Mouse (Mus musculus) neural tube, embryonic 11.5 days (tissue): ENCODE measurements around the gene Ssh1. TPM values are rescaled to one million over a fixed set of nuclear protein-coding genes. Genes with fewer than 3 reads are reported as not detected.
A peak's percentile ranks its signal among the peaks of the same experiment; 100 is the strongest.

ENCODE experiments used
- ATAC-seq: fragments of 200-750 bp; cut with Nextera tagmentation; 2 replicates; pipeline ENCODE4 v1.8.0; 2017; ENCODE audit warnings: moderate number of reproducible peaks, mild to moderate bottlenecking, moderate TSS enrichment, moderate library complexity; ENCODE audit not compliant: insufficient read depth, low FRiP score, low TSS enrichment
- DNase-seq: peaks from one replicate; pipeline ENCODE4 v3.0.0-alpha.2; 2015; ENCODE audit warnings: low spot score
- H3K27ac ChIP-seq: fragments of 300-500 bp; sonication (generic); 2 replicates; pipeline ENCODE4 v1.5.1; 2014; ENCODE audit warnings: low read depth, mild to moderate bottlenecking, low read length
- H3K27me3 ChIP-seq: fragments of 300-500 bp; sonication (generic); 2 replicates; pipeline ENCODE4 v1.6.1; 2014; ENCODE audit warnings: mild to moderate bottlenecking, low read length, mixed read lengths; ENCODE audit not compliant: control insufficient read depth, insufficient read depth
- H3K36me3 ChIP-seq: fragments of 300-500 bp; sonication (generic); 2 replicates; pipeline ENCODE4 v1.6.1; 2014; ENCODE audit warnings: mild to moderate bottlenecking, low read length, moderate library complexity, mixed read lengths; ENCODE audit not compliant: control insufficient read depth, insufficient read depth
- H3K4me1 ChIP-seq: fragments of 300-500 bp; sonication (generic); 2 replicates; pipeline ENCODE4 v1.6.1; 2014; ENCODE audit warnings: low read length, mixed read lengths; ENCODE audit not compliant: control insufficient read depth, insufficient read depth
- H3K4me2 ChIP-seq: fragments of 300-500 bp; sonication (generic); 2 replicates; pipeline ENCODE4 v1.6.1; 2014; ENCODE audit warnings: low read depth, mild to moderate bottlenecking, moderate library complexity
- H3K4me3 ChIP-seq: fragments of 300-500 bp; sonication (generic); 2 replicates; pipeline ENCODE4 v1.5.1; 2014; ENCODE audit warnings: low read depth, low read length
- H3K9ac ChIP-seq: fragments of 300-500 bp; sonication (generic); 2 replicates; pipeline ENCODE4 v1.6.1; 2014; ENCODE audit warnings: mild to moderate bottlenecking, low read length
- H3K9me3 ChIP-seq: fragments of 300-500 bp; sonication (generic); 2 replicates; pipeline ENCODE4 v1.6.1; 2016; ENCODE audit warnings: low read length; ENCODE audit not compliant: control insufficient read depth
- WGBS: fragments of 180-500 bp; shearing (Covaris S2); extraction: QIAGEN DNeasy Blood & Tissue Kit; methylation state at CpG from one replicate; pipeline ENCODE4 v1.1.7; 2014; 5-methylcytosine and 5-hydroxymethylcytosine counted together
- polyA plus RNA-seq: library from polyadenylated mRNA; unstranded; fragments of >200 nt; fragmentation: Nextera tagmentation; extraction: Ambion mirVana; gene quantifications from 2 replicates; pipeline ENCODE4 v1.2.1, GENCODE M21; 2014

Gene Ssh1
- polyA plus RNA-seq, 1 experiment from 2014 or later = 24.5 TPM

- Histone ChIP-seq H3K27me3 (no peaks in the 10 kb centered on the region), H3K9ac (no peak overlapping the region), H3K36me3 (peaks cover 5% of the 10 kb centered on the region; the same call in 1 of the 2 replicates), H3K9me3 (no peaks in the 10 kb centered on the region), H3K4me3 (no peak overlapping the region), H3K4me1 (no peaks in the 10 kb centered on the region), H3K4me2 (no peak overlapping the region), H3K27ac (no peak overlapping the region)
- WGBS = 92% methylated on average over 10 of the region's 10 CpGs
- ATAC-seq (no peak), DNase-seq (no peak)
Measured at GRCm38 (mm10) chr5:113952519-113952918, 41.2 kb downstream of the Ssh1 start.

- no peak for DNase-seq
- H3K4me3 ChIP-seq = no peak overlapping the region
- 88% methylated on average over 11 of the region's 11 CpGs for WGBS
- H3K27me3 ChIP-seq = no peaks in the 10 kb centered on the region
- no peak overlapping the region for H3K9ac ChIP-seq
- H3K4me1 ChIP-seq = no peaks in the 10 kb centered on the region
- H3K9me3 ChIP-seq = no peaks in the 10 kb centered on the region
- no peak for ATAC-seq
- H3K36me3 ChIP-seq = peaks cover 5% of the 10 kb centered on the region; the same call in 1 of the 2 replicates
- no peak overlapping the region for H3K4me2 ChIP-seq
- no peak overlapping the region for H3K27ac ChIP-seq
Measured at GRCm38 (mm10) chr5:113951693-113952071, 42.0 kb downstream of the Ssh1 start.

GRCm38 (mm10) chr5:113950786-113951692 lies 42.7 kb downstream of the Ssh1 start:
- WGBS = 81% methylated on average over 19 of the region's 19 CpGs
- H3K9ac ChIP-seq = no peak overlapping the region
- no peak overlapping the region for H3K4me2 ChIP-seq
- peaks cover 6% of the 10 kb centered on the region for H3K36me3 ChIP-seq
- ATAC-seq (no peak), DNase-seq (no peak)
- no peaks in the 10 kb centered on the region for H3K9me3 ChIP-seq
- no peak overlapping the region for H3K27ac ChIP-seq
- no peaks in the 10 kb centered on the region for H3K27me3 ChIP-seq
- no peaks in the 10 kb centered on the region for H3K4me1 ChIP-seq
- no peak overlapping the region for H3K4me3 ChIP-seq

- ATAC-seq (no peak), DNase-seq (no peak)
- H3K4me3 ChIP-seq = no peak overlapping the region
- no peaks in the 10 kb centered on the region for H3K9me3 ChIP-seq
- WGBS = 94% methylated on average over 17 of the region's 17 CpGs
- no peak overlapping the region for H3K4me2 ChIP-seq
- H3K9ac ChIP-seq = no peak overlapping the region
- H3K27ac ChIP-seq = no peak overlapping the region
- no peaks in the 10 kb centered on the region for H3K4me1 ChIP-seq
- peaks cover 8% of the 10 kb centered on the region for H3K36me3 ChIP-seq
- H3K27me3 ChIP-seq = no peaks in the 10 kb centered on the region
Measured at GRCm38 (mm10) chr5:113950133-113950532, 43.6 kb downstream of the Ssh1 start.

GRCm38 (mm10) chr5:113947280-113947679 lies 46.4 kb downstream of the Ssh1 start:
- DNase-seq (no peak), ATAC-seq (no peak)
- WGBS = 64% methylated on average over 2 of the region's 2 CpGs
- H3K4me1 ChIP-seq = no peaks in the 10 kb centered on the region
- no peaks in the 10 kb centered on the region for H3K27me3 ChIP-seq
- H3K4me2 ChIP-seq = no peak overlapping the region
- no peaks in the 10 kb centered on the region for H3K9me3 ChIP-seq
- H3K9ac ChIP-seq = no peak overlapping the region
- peaks cover 18% of the 10 kb centered on the region for H3K36me3 ChIP-seq
- no peak overlapping the region for H3K27ac ChIP-seq
- no peak overlapping the region for H3K4me3 ChIP-seq

- Histone ChIP-seq H3K4me2 (no peak overlapping the region), H3K4me3 (no peak overlapping the region), H3K9me3 (no peaks in the 10 kb centered on the region), H3K27me3 (no peaks in the 10 kb centered on the region), H3K36me3 (peaks cover 22% of the 10 kb centered on the region), H3K9ac (no peak overlapping the region), H3K4me1 (no peaks in the 10 kb centered on the region), H3K27ac (no peak overlapping the region)
- ATAC-seq (no peak), DNase-seq (no peak)
- WGBS = 96% methylated on average over 6 of the region's 6 CpGs
Measured at GRCm38 (mm10) chr5:113945126-113945525, 48.6 kb downstream of the Ssh1 start.

- Histone ChIP-seq H3K4me1 (no peaks in the 10 kb centered on the region), H3K27me3 (no peaks in the 10 kb centered on the region), H3K9me3 (no peaks in the 10 kb centered on the region), H3K36me3 (peaks cover 18% of the 10 kb centered on the region), H3K9ac (no peak overlapping the region), H3K4me3 (no peak overlapping the region), H3K27ac (no peak overlapping the region), H3K4me2 (no peak overlapping the region)
- WGBS = 77% methylated on average over 12 of the region's 12 CpGs
- no peak for ATAC-seq
- DNase-seq = peak; percentile 41
Measured at GRCm38 (mm10) chr5:113943328-113943727, 50.4 kb downstream of the Ssh1 start.

GRCm38 (mm10) chr5:113942580-113942979 lies 51.1 kb downstream of the Ssh1 start:
- Histone ChIP-seq H3K27me3 (no peaks in the 10 kb centered on the region), H3K4me2 (no peak overlapping the region), H3K9ac (no peak overlapping the region), H3K36me3 (peaks cover 18% of the 10 kb centered on the region), H3K27ac (no peak overlapping the region), H3K4me1 (no peaks in the 10 kb centered on the region), H3K9me3 (no peaks in the 10 kb centered on the region), H3K4me3 (no peak overlapping the region)
- ATAC-seq (no peak), DNase-seq (no peak)
- WGBS = 86% methylated on average over 12 of the region's 12 CpGs

GRCm38 (mm10) chr5:113939263-113939900 lies 54.3 kb downstream of the Ssh1 start:
- no peak for DNase-seq
- 49% methylated on average over 12 of the region's 12 CpGs for WGBS
- Histone ChIP-seq H3K4me2 (no peak overlapping the region), H3K27me3 (no peaks in the 10 kb centered on the region), H3K9ac (no peak overlapping the region), H3K36me3 (peaks cover 13% of the 10 kb centered on the region), H3K9me3 (no peaks in the 10 kb centered on the region), H3K27ac (no peak overlapping the region), H3K4me3 (no peak overlapping the region), H3K4me1 (no peaks in the 10 kb centered on the region)
- no peak for ATAC-seq
